Mouse (Mus musculus) right cerebral cortex, postnatal 36 days (tissue): ENCODE data around the gene Egf.

Experiments used
- DNase-seq, 2 experiments: peaks; one replicate each; pipeline ENCODE4 v3.0.0; 2022; ENCODE audit warnings: low spot score in 2 of 2, mixed read lengths in 1 of 2

Gene Egf

DNA sequence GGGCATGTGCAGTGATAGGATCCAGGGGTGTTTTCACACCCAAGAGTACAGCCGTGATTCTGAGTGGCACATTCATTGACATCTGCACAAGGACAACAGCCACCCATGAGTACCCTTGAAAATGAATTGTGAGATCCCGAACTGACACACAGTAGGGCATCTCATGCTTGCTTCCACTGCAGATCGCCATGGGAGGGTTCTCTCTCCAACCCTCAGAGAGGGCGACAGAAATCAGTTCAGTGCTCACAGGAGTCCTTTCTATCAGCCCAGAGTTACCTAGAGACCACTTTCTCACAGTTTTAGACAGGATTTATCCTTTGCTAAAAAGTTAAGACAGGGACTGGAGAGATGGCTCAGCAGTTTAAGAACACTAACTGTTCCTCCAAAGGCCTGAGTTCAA lies 31.8 kb downstream of the Egf start:
- DNase-seq = no peak

GRCm38 (mm10) chr3:129714542-129715145 lies 40.5 kb downstream of the Egf start:
- DNase-seq = no peak

DNA sequence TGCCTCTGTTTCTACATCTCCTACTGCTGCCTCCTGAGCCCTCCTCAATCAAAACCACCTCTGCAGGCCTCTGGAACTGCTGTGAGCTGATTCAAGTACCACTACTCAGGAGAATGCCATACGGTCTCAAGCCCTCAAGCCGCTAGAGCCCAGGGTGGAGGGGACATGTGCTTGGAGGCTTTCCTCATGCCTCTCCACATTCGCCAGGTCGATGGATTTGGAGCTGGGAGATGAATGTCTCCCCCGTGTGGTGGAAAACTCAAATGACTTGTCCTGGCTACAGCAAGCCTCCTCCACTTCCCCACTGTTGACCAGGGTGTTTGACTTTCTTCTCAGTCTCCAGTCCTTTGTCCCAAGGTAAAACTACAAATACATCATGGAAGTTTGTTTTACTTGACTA lies 47.0 kb downstream of the Egf start:
- DNase-seq = no peak

DNA sequence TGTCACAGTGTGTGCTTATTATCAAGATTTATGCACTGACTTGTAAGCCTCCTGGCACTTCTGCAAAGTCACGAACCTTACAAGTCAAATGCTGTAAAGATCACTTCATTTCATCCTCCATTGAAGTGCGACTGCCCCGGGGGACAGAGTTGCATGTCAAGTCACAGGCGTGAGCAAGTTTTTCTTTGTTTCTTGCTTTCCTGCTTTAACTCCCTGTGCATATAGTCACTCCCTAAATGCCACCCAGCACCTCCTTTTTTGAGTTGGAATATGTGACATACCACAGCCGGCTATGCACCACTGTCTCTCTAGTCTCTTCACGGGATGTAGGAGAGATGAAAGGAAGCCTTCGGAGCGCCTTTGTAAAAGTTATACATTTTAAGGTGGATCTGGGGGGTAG lies 56.2 kb downstream of the Egf start:
- DNase-seq = no peak

DNA sequence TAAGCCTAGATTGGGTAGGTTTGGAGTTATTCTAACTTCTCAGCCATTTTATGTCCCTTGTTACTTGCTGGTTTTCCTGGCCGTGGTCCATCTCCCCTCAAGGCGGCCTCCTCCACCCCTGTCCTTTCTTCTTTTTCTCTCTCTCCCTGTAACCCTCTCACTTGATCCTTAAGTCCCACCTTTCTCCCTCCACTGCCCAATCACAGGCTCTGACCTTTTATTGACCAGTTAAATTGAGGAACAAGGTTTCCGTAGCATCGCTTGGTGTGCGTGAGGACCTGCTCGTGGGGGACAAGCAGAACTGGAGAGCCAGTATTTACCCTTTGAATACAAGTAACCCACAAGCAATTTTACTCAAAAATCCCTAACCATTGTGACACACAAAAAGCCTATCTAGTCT lies 56.8 kb downstream of the Egf start:
- no peak for DNase-seq

DNA sequence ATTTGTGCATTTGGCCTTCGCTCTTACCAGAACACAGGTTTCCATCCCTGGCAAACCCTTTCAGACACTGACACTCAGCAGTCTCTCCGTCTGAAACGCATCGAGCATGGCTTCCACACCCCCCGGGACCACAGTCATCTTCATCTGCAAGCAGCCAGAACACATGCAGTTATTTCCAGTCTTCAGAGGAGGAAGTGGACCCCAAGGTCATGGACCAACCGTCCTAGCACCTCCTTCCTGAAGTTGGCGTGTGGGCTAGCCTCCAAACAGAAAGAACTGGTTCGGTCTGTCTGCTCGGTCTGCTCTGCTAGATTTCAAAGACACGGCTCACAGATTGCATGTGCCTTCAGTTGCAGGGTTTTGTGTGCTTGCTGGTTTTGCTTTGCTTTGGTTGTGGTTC lies 57.4 kb downstream of the Egf start:
- no peak for DNase-seq

- DNase-seq = no peak
Observed at GRCm38 (mm10) chr3:129695943-129696342, 59.2 kb downstream of the Egf start.

DNA sequence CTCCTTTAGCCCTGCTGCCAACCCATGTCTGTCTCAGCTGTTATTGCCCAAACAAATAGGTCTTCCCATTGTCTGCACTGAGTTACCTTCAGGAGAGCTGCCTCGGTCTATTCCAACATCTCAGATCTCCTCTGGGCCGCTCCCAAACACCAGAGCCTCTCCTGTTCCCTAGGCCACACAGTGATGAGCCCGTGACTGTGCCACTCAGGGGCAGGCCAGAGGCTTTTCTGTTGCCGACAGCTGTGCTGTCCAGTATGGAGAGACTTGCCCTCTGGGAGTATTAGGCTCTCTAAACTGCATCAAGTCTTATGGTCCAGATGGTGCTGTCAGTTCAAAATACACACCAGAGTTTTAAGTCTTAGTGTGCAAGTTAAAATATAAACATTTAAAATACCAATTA lies 61.5 kb downstream of the Egf start:
- DNase-seq = no peak

DNA sequence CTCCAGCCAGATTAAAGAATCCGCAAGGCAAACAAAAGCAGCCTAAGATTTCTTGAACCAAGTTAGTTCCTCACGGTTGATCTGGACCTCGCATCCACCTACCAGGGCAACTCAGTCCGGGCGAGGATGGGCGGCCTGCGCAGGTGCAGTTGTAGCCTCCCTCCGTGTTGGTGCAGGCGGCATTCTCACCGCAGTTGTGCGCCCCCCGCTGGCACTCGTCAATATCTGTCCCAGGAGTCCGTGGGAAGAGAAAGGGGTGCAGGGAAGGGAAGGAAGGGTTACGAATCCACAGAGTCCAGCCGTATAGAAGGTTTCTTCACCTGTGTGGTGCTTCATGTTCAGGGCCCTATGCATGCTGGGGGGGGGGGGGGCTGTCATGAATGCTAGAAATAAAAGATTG lies 62.3 kb downstream of the Egf start:
- DNase-seq = no peak

GRCm38 (mm10) chr3:129687429-129687828 lies 67.7 kb downstream of the Egf start:
- no peak for DNase-seq

- peak in 1 of 2 experiments; percentile 26 for DNase-seq
Observed at GRCm38 (mm10) chr3:129686698-129687333, 68.3 kb downstream of the Egf start.

DNA sequence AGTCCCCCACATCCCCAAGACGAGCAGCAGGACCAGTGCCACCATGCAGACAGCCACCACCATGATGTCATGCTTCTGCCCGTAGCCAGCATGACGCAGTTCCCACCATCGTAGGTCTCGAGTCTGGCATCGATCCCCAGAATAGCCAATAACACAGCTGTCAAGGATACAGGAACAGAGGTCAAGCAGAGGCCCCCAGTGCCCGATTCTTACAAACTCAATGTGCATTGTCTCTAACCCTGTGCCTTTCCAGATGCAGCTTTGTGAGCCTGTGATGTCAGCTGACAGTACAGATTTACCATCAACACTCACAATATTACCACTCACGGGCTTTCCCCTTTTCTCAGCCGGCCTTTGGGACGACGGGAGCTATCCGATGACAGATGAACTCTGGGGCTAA lies 68.9 kb downstream of the Egf start:
- DNase-seq = no peak

GRCm38 (mm10) chr3:129683060-129683679 lies 71.9 kb downstream of the Egf start:
- no peak for DNase-seq

- DNase-seq = peak in 1 of 2 experiments; percentile 10
Observed at GRCm38 (mm10) chr3:129682389-129682788, 72.7 kb downstream of the Egf start.

GRCm38 (mm10) chr3:129681841-129682240 lies 73.3 kb downstream of the Egf start:
- DNase-seq = no peak

GRCm38 (mm10) chr3:129680258-129680657 lies 74.9 kb downstream of the Egf start:
- no peak for DNase-seq

DNA sequence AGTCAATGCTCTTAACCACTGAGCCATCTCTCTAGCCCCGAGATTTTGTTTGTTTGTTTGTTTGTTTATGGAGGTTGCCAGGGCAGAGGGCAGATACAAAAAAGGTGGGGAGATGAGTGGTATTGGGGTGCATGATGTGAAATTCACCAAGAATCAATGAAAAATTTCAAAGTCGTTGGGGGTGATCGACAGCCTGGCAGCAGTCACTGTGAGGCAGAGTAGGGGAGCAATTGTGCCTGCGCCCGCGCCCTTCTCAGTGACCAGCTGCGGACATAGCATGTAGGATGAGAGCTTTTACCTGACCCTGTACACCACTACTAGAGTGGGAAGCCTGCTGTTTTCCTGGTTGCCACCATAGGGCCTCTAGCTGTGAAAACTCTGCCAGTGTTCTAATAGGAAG lies 79.2 kb downstream of the Egf start:
- no peak for DNase-seq

- DNase-seq = no peak
Observed at GRCm38 (mm10) chr3:129663906-129664305, 91.2 kb downstream of the Egf start.

DNA sequence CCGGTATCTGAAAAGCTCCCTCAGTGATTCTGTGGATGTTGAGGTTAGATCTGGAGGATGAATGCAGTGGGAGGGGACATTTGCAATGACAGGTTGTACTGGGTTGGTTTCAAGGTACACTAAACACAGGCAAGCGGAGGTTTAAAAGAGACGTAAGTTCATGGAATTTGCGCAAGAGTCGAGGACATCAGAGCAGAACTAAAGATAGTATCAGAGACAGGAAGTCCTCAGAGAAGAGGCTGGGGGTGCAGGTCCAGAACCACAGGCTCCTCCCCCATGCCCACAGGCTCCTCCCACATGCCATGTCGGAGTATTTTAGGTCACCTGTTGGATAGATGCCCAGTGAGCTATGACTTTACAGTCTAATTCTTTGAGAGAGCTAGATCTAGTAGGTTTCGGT lies 96.3 kb downstream of the Egf start:
- no peak for DNase-seq

DNA sequence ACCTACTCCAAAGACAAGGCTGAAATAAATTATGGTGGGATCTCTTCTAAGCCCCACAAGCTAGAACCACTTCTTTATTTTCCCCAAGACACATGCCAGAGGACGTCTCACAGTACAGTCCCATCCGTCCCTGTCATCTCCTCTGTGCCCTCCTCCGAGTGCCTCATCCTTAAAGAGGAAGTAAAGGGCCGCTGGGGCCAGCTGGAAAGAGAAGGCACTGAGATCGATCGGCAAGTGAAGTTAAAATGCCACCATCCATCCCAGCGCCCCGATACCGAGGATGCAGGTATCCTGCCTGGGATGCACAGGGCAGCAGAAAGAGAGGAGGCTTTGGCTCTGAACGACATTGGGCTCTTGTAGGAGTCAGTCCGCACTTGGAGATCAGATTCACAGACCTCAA lies 97.3 kb downstream of the Egf start:
- no peak for DNase-seq

DNA sequence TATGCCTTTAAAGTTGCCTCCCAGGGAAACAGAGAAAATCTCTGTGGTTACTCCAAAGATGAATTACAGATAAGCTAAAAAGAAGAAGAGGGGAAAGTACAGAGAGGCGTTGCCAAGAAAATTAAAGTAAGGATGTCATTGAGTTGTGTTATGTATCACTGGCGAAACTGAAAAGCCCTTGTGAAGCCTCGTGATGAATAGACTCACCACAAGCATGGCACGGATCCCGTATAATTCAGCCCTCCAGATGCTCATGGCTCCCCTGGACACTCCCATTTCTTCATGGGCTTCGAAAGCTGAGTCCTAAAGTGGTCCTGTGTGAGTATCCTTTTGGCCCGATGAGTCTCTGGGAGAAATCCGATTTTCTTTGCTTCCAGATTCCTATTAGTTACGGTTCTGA lies 97.9 kb downstream of the Egf start:
- DNase-seq = no peak

DNA sequence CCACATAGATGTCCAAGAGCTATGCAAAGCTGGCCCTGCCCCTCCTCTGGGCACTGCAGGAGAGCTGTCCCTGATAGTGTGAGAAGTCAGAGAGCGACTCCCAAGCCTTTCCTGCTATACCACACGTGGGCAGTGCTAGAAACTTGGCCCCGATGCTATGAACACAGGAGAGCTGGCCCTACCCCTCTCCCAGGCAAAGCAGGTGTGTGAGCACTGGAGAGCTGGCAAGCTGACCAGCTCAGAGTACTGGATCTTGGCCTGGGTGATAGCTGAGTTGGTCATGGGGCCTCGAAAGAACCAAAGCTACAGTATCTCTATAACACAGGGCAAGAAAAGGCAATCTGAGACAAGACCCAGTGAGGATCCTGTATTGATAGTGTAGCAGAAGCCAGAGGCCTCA lies 98.6 kb downstream of the Egf start:
- no peak for DNase-seq

GRCm38 (mm10) chr3:129652476-129652875 lies 102.6 kb downstream of the Egf start:
- no peak for DNase-seq

DNA sequence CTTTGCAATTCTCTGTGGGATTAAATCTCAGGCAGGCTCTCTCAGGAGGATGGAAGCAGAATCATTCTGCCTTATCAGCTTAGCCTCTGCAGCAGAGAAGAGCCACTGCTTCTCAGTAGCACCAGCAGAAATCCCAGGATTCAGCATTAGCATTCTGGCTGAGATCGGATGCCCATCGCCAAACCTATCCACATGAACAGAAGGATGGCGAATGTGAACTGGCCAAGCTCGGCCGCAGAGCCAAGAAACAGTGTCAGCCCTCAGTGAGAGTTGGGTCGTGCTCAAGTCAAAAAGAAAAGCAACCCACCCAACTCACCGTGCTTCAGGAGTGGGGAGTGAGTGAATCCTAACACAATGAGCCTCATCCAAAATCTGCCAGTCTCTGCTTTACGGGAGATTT lies 103.4 kb downstream of the Egf start:
- no peak for DNase-seq
